Mouse (Mus musculus): ENCODE measurements around the gene Clca4b. TPM values are rescaled to one million over a fixed set of nuclear protein-coding genes. Genes with fewer than 3 reads are reported as not detected.

The Clca4b gene
- polyA plus RNA-seq, 1 experiment from 2014 or later, result 6.9 TPM

Other genes with a start within 250 kb of the Clca4b start
- 89.3 and 91.0 TPM in 2 replicates for gene Sh3glb1, start 212.2 kb downstream of the Clca4b start, polyA plus RNA-seq (2015; fragmentation: Nextera tagmentation; extraction: Ambion mirVana)
- 7.6 and 12.7 TPM in 2 replicates for gene Clca3a1, start 171.6 kb downstream of the Clca4b start, polyA plus RNA-seq (2015; fragmentation: Nextera tagmentation; extraction: Ambion mirVana)
- 0.77 and 1.1 TPM in 2 replicates for gene Clca3a2, start 113.0 kb downstream of the Clca4b start, polyA plus RNA-seq (2015; fragmentation: Nextera tagmentation; extraction: Ambion mirVana)
- gene Clca3b, start 83.2 kb downstream of the Clca4b start, polyA plus RNA-seq (2015; fragmentation: Nextera tagmentation; extraction: Ambion mirVana), result 0.79 and 1.2 TPM in 2 replicates
- 0.07 TPM in 1 of 2 replicates, not detected in the other for gene Clca4a, start 42.5 kb upstream of the Clca4b start, polyA plus RNA-seq (2015; fragmentation: Nextera tagmentation; extraction: Ambion mirVana)
- 10.7 and 11.8 TPM in 2 replicates for gene Clca1, start 100.2 kb upstream of the Clca4b start, polyA plus RNA-seq (2015; fragmentation: Nextera tagmentation; extraction: Ambion mirVana)
- 2.2 and 2.3 TPM in 2 replicates for gene Clca2, start 166.9 kb upstream of the Clca4b start, polyA plus RNA-seq (2015; fragmentation: Nextera tagmentation; extraction: Ambion mirVana)
- 14.6 and 16.7 TPM in 2 replicates for gene Odf2l, start 186.1 kb upstream of the Clca4b start, polyA plus RNA-seq (2015; fragmentation: Nextera tagmentation; extraction: Ambion mirVana)

All from stomach, embryonic 16.5 days (tissue).